Mouse (Mus musculus) heart, postnatal 0 days (tissue): ENCODE data around the gene Fbln1.

Experiments
- CTCF ChIP-seq: IDR thresholded peaks from 2 replicates; pipeline ENCODE4 v1.5.1; 2016; ENCODE audit warnings: antibody characterized with exemption, control low read depth, low read depth
- EP300 ChIP-seq: IDR thresholded peaks from 2 replicates; pipeline ENCODE4 v1.6.1; 2016; ENCODE audit warnings: antibody characterized with exemption, low read depth

DNA sequence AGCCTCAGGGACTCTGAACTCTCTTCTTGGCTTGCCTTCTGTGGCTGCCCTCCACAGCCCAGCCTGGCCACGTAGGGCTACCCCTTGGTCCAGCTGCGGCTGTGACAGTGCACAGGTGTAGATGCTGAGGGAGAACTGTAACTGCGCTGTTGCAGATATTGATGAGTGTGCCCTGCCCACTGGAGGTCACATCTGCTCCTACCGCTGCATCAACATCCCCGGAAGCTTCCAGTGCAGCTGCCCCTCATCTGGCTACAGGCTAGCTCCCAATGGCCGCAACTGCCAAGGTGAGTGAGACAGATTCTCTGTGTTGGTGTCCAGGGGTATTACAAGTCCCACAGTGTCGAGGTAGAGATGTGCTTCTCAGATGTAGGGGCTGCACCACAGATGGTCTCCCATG, 36.1 kb downstream of the Fbln1 start:
- no peak for TF ChIP-seq CTCF
- no peak for TF ChIP-seq EP300
